Mouse (Mus musculus) bone marrow, adult 2 months (tissue): ENCODE measurements around the gene Taar8a. TPM values are rescaled to one million over a fixed set of nuclear protein-coding genes. Genes with fewer than 3 reads are reported as not detected.

Source experiments
- H3K27ac ChIP-seq: fragments of 200-500 bp; 2 replicates; pipeline ENCODE4 v1.5.1; 2012; ENCODE audit warnings: low read depth, mild to moderate bottlenecking, control low read depth, inconsistent platforms, low read length; ENCODE audit not compliant: control insufficient read depth, poor library complexity, insufficient read depth
- H3K4me1 ChIP-seq: fragments of 200-500 bp; 2 replicates; pipeline ENCODE4 v1.6.1; 2011; ENCODE audit warnings: low read length; ENCODE audit not compliant: control insufficient read depth, insufficient read depth
- H3K4me3 ChIP-seq: fragments of 200-500 bp; replicated peaks from 2 replicates; pipeline ENCODE3; 2011; ENCODE audit warnings: mild to moderate bottlenecking, low read depth, low read length, control low read depth; ENCODE audit not compliant: control insufficient read depth
- CTCF ChIP-seq: fragments of 200-500 bp; IDR thresholded peaks from 2 replicates; pipeline ENCODE4 v1.5.1; 2011; ENCODE audit warnings: low read length, control low read depth; ENCODE audit not compliant: control insufficient read depth, insufficient read depth
- POLR2A ChIP-seq: fragments of 200-500 bp; IDR thresholded peaks from 2 replicates; pipeline ENCODE4 v1.6.1; 2011; ENCODE audit warnings: low read depth, mild to moderate bottlenecking, control low read depth, low read length, borderline replicate concordance; ENCODE audit not compliant: control insufficient read depth
- WGBS: fragments of 180-500 bp; shearing (Covaris S2); methylation state at CpG from one replicate; pipeline ENCODE4 v1.1.7; 2018; 5-methylcytosine and 5-hydroxymethylcytosine counted together
- polyA plus RNA-seq: library from polyadenylated mRNA; stranded (reverse); fragments of >200 nt; gene quantifications from 2 replicates; pipeline ENCODE4 v1.2.4, GENCODE M21; 2011; ENCODE audit warnings: low replicate concordance; ENCODE audit not compliant: missing spikeins, insufficient read depth, insufficient read length

The Taar8a gene
- polyA plus RNA-seq, 1 experiment: not detected

DNA sequence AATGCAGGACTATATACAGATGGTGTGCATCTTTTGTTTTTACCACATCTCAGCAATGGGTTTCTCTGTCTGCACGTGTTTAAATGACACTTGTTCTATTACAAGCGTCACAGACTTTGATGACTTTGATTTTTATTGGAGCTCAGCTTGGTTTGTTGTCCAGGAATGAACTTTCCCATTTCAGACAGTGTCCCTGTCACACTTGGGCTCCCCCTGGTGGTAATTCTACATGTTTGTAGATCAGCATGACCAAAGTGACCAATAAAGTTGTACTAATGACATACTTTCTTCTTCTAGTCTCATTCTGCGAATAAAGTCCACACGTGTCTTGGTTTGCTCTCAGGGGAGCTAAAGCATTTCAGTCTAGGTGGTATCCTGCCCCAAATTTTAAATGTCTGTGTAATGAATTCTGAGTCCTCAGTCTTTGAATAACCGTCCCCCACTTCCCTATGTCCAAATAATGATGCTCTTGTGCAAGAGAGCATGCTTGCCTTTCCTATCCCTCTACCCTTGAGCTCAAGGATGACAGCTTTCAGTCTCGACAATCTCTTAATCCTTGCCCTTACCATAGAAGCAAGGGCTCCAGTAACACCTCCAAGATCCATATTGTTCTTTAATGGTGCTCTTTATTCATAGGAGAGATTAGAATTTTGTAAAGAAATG is 34.9 kb downstream of the Taar8a start:
- TF ChIP-seq POLR2A (no peak), CTCF (no peak)
- Histone ChIP-seq H3K4me3 (no peak overlapping the region), H3K27ac (no peak overlapping the region), H3K4me1 (no peaks in the 10 kb centered on the region)
- WGBS: 28% methylated on average over 6 of the region's 6 CpGs

Other genes with a start within 250 kb of the Taar8a start
- gene Vnn3, start 225.0 kb upstream of the Taar8a start, polyA plus RNA-seq: 1.3 and 4.7 TPM in 2 replicates
- gene Vnn1, start 181.8 kb upstream of the Taar8a start, polyA plus RNA-seq: not detected in 2 replicates
- not detected in 2 replicates for gene Taar1, start 156.1 kb upstream of the Taar8a start, polyA plus RNA-seq
- gene Taar2, start 137.9 kb upstream of the Taar8a start, polyA plus RNA-seq: not detected in 2 replicates
- gene Taar3, start 126.9 kb upstream of the Taar8a start, polyA plus RNA-seq: not detected in 2 replicates
- gene Taar4, start 116.0 kb upstream of the Taar8a start, polyA plus RNA-seq: not detected in 2 replicates
- gene Taar5, start 105.8 kb upstream of the Taar8a start, polyA plus RNA-seq: not detected in 2 replicates
- not detected in 2 replicates for gene Taar6, start 90.9 kb upstream of the Taar8a start, polyA plus RNA-seq
- not detected in 2 replicates for gene Taar7a, start 83.0 kb upstream of the Taar8a start, polyA plus RNA-seq
- gene Taar7b, start 76.6 kb upstream of the Taar8a start, polyA plus RNA-seq: not detected in 2 replicates
- not detected in 2 replicates for gene Taar7d, start 49.3 kb upstream of the Taar8a start, polyA plus RNA-seq
- gene Taar7e, start 38.9 kb upstream of the Taar8a start, polyA plus RNA-seq: not detected in 2 replicates
- not detected in 2 replicates for gene Taar7f, start 27.0 kb upstream of the Taar8a start, polyA plus RNA-seq
- gene Taar8b, start 15.8 kb downstream of the Taar8a start, polyA plus RNA-seq: not detected in 2 replicates
- not detected in 2 replicates for gene Taar8c, start 25.4 kb downstream of the Taar8a start, polyA plus RNA-seq
- not detected in 2 replicates for gene Taar9, start 33.0 kb downstream of the Taar8a start, polyA plus RNA-seq
- gene Stx7, start 72.8 kb downstream of the Taar8a start, polyA plus RNA-seq: 15.6 and 33.0 TPM in 2 replicates
- not detected in 2 replicates for gene Moxd1, start 147.0 kb downstream of the Taar8a start, polyA plus RNA-seq